Mouse (Mus musculus) MEL (cell line): ENCODE results near the gene Pon3. TPM values are rescaled to one million over a fixed set of nuclear protein-coding genes. Genes with fewer than 3 reads are reported as not detected.

ENCODE experiments used
- DNase-seq: peaks from one replicate; pipeline ENCODE4 v3.0.0; 2011; ENCODE audit warnings: low read depth, low spot score
- H3K27ac ChIP-seq: 2 replicates; pipeline ENCODE4 v1.5.1; 2012; ENCODE audit warnings: low read depth, mild to moderate bottlenecking, control low read depth, low read length, moderate library complexity; ENCODE audit not compliant: control insufficient read depth
- H3K27me3 ChIP-seq, 2 experiments: fragments of 150-350 bp in 1 of 2; sonication (generic) in 1 of 2; 2 replicates each; pipeline ENCODE4 v1.6.1; 2012; ENCODE audit warnings: low read length in 2 of 2, mild to moderate bottlenecking in 2 of 2, improper control_type of control experiment in 1 of 2, moderate library complexity in 1 of 2; ENCODE audit not compliant: insufficient read depth in 2 of 2, control insufficient read depth in 1 of 2
- H3K36me3 ChIP-seq, 2 experiments: 2 replicates each; pipeline ENCODE4 v1.6.1; 2012 to 2014; ENCODE audit warnings: low read length in 2 of 2, improper control_type of control experiment in 1 of 2, inconsistent platforms in 1 of 2, mild to moderate bottlenecking in 1 of 2; ENCODE audit not compliant: insufficient read depth in 2 of 2, control insufficient read depth in 1 of 2
- H3K4me1 ChIP-seq, 2 experiments: fragments of 150-350 bp in 1 of 2; sonication (generic) in 1 of 2; 2 replicates each; pipeline ENCODE4 v1.6.1; 2012; ENCODE audit warnings: low read length in 2 of 2, improper control_type of control experiment in 1 of 2, mild to moderate bottlenecking in 1 of 2; ENCODE audit not compliant: insufficient read depth in 2 of 2, control insufficient read depth in 1 of 2
- H3K4me3 ChIP-seq, 2 experiments: fragments of 150-350 bp in 1 of 2; sonication (generic) in 1 of 2; 2 replicates each; pipeline ENCODE4 v1.5.1; 2012; ENCODE audit warnings: low read depth in 2 of 2, low read length in 2 of 2, mild to moderate bottlenecking in 2 of 2, moderate library complexity in 2 of 2, control low read depth in 1 of 2, improper control_type of control experiment in 1 of 2; ENCODE audit not compliant: control insufficient read depth in 1 of 2, insufficient read depth in 1 of 2
- H3K79me2 ChIP-seq: 2 replicates; pipeline ENCODE4 v1.6.1; 2012; ENCODE audit warnings: mild to moderate bottlenecking, low read length, moderate library complexity; ENCODE audit not compliant: control insufficient read depth, poor library complexity, insufficient read depth
- H3K9ac ChIP-seq: 2 replicates; pipeline ENCODE4 v1.6.1; 2012; ENCODE audit warnings: low read depth, mild to moderate bottlenecking, control low read depth, low read length, moderate library complexity; ENCODE audit not compliant: control insufficient read depth, poor library complexity, severe bottlenecking
- H3K9me3 ChIP-seq: fragments of 150-350 bp; sonication (generic); replicated peaks from 2 replicates; pipeline ENCODE4 v1.6.1; 2012; ENCODE audit warnings: mild to moderate bottlenecking, low read length, improper control_type of control experiment, moderate library complexity; ENCODE audit not compliant: insufficient read depth
- BHLHE40 ChIP-seq: IDR thresholded peaks from 2 replicates; pipeline ENCODE4 v1.6.1; 2012; ENCODE audit warnings: low read depth, mild to moderate bottlenecking, inconsistent platforms, low read length, improper control_type of control experiment, borderline replicate concordance
- CHD1 ChIP-seq: IDR thresholded peaks from 2 replicates; pipeline ENCODE4 v1.6.1; 2012; ENCODE audit warnings: low read depth, mild to moderate bottlenecking, inconsistent platforms, low read length, improper control_type of control experiment
- EP300 ChIP-seq, 2 experiments: IDR thresholded peaks; 2 replicates each; pipeline ENCODE4 v1.6.1; 2011; ENCODE audit warnings: improper control_type of control experiment in 2 of 2, low read length in 2 of 2, low read depth in 1 of 2, mild to moderate bottlenecking in 1 of 2
- MAFK ChIP-seq: IDR thresholded peaks from 2 replicates; pipeline ENCODE4 v1.6.1; 2011; ENCODE audit warnings: low read depth, mild to moderate bottlenecking, low read length, improper control_type of control experiment, borderline replicate concordance
- MAX ChIP-seq: IDR thresholded peaks from 2 replicates; pipeline ENCODE4 v1.6.1; 2011; ENCODE audit warnings: low read length, improper control_type of control experiment
- MEF2A ChIP-seq: IDR thresholded peaks from 2 replicates; pipeline ENCODE4 v1.6.1; 2014; ENCODE audit warnings: low read depth, mild to moderate bottlenecking, inconsistent platforms, low read length, improper control_type of control experiment; ENCODE audit not compliant: poor library complexity, insufficient replicate concordance, severe bottlenecking; ENCODE audit errors: extremely low read depth
- MXI1 ChIP-seq: IDR thresholded peaks from 2 replicates; pipeline ENCODE4 v1.6.1; 2011; ENCODE audit warnings: mild to moderate bottlenecking, low read depth, low read length, improper control_type of control experiment
- NRF1 ChIP-seq: IDR thresholded peaks from 2 replicates; pipeline ENCODE4 v1.6.1; 2014; ENCODE audit warnings: low read depth, mild to moderate bottlenecking, inconsistent platforms, low read length, improper control_type of control experiment, moderate library complexity; ENCODE audit not compliant: poor library complexity, insufficient read depth, severe bottlenecking
- POLR2AphosphoS2 ChIP-seq: IDR thresholded peaks from 2 replicates; pipeline ENCODE4 v1.6.1; 2011; ENCODE audit warnings: low read length, improper control_type of control experiment
- RCOR1 ChIP-seq: IDR thresholded peaks from 2 replicates; pipeline ENCODE4 v1.6.1; 2012; ENCODE audit warnings: low read depth, mild to moderate bottlenecking, inconsistent platforms, low read length, improper control_type of control experiment
- SIN3A ChIP-seq: IDR thresholded peaks from 2 replicates; pipeline ENCODE4 v1.6.1; 2012; ENCODE audit warnings: low read length, improper control_type of control experiment, inconsistent platforms
- UBTF ChIP-seq: IDR thresholded peaks from 2 replicates; pipeline ENCODE4 v1.6.1; 2012; ENCODE audit warnings: low read depth, mild to moderate bottlenecking, inconsistent platforms, low read length, improper control_type of control experiment, moderate library complexity, borderline replicate concordance; ENCODE audit not compliant: insufficient read depth
- USF2 ChIP-seq, 2 experiments: IDR thresholded peaks; 2 replicates each; pipeline ENCODE4 v1.6.1; 2011 to 2012; ENCODE audit warnings: improper control_type of control experiment in 2 of 2, low read length in 2 of 2, borderline replicate concordance in 1 of 2, inconsistent platforms in 1 of 2, low read depth in 1 of 2, mild to moderate bottlenecking in 1 of 2; ENCODE audit not compliant: insufficient read depth in 1 of 2
- ZC3H11A ChIP-seq: IDR thresholded peaks from 2 replicates; pipeline ENCODE4 v1.6.1; 2012; ENCODE audit warnings: low read depth, mild to moderate bottlenecking, inconsistent platforms, low read length, improper control_type of control experiment
- ZKSCAN1 ChIP-seq: IDR thresholded peaks from 2 replicates; pipeline ENCODE4 v1.6.1; 2012; ENCODE audit warnings: low read depth, mild to moderate bottlenecking, inconsistent platforms, low read length, improper control_type of control experiment, moderate library complexity
- ZMIZ1 ChIP-seq: IDR thresholded peaks from 2 replicates; pipeline ENCODE4 v1.6.1; 2012; ENCODE audit warnings: low read depth, mild to moderate bottlenecking, inconsistent platforms, low read length, improper control_type of control experiment, moderate library complexity
- polyA plus RNA-seq, 2 experiments: library from polyadenylated mRNA; stranded (reverse) in 1 of 2; unstranded in 1 of 2; fragments of >175 nt in 1 of 2; fragments of >200 nt in 1 of 2; gene quantifications; 2 replicates each; pipeline versions ENCODE4 v1.2.1 to v1.2.4; 2012; ENCODE audit warnings: low replicate concordance in 2 of 2, low read depth in 1 of 2; ENCODE audit not compliant: insufficient read length in 2 of 2, insufficient read depth in 1 of 2, missing spikeins in 1 of 2
- total RNA-seq: library from RNA; depleted of rRNA; stranded (reverse); fragments of 300-350 nt; gene quantifications from 2 replicates; pipeline ENCODE4 v1.2.3, GENCODE M21; 2012

The Pon3 gene
- total and polyA plus RNA-seq, 3 experiments: 2.9 to 5.9 TPM; not detected in 1

DNA sequence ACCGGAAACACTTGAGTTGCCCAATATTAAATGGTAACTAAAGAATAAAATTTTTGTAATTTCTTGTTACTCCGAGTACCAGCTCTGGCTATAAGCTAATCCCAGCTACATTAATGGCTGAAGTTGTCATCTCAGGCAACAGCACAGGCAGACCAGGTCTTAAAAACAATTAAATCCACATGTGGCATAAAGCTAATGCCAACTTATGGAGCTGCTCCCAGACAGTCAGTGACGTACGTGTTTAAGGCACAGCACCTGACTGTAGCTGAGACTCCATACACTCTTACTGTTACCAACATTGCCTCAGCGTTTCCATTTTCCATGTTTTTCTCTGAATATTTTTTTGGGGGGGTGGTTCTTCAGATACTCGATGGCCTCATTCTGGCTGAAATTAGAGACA, 76.9 kb downstream of the Pon3 start:
- no peak for DNase-seq
- H3K9me3 ChIP-seq: no peaks in the 10 kb centered on the region
- peaks cover 6% of the 10 kb centered on the region in 2 experiments for H3K27me3 ChIP-seq
- H3K4me3 ChIP-seq: no peak overlapping the region
- H3K9ac ChIP-seq: no peak overlapping the region
- H3K79me2 ChIP-seq: no peaks in the 10 kb centered on the region
- H3K27ac ChIP-seq: no peak overlapping the region
- H3K4me1 ChIP-seq: no peaks in the 10 kb centered on the region
- no peak for TF ChIP-seq EP300 (IDR thresholded peaks at IDR 0.05; ENCODE audit: low read depth in 1 of 2, low read length in 2 of 2)
- no peak for TF ChIP-seq SIN3A
- TF ChIP-seq POLR2AphosphoS2: no peak
- TF ChIP-seq UBTF: no peak
- no peak for TF ChIP-seq MAX
- no peak for TF ChIP-seq BHLHE40
- no peak for TF ChIP-seq RCOR1
- no peak for TF ChIP-seq NRF1
- TF ChIP-seq ZC3H11A: no peak
- no peak for TF ChIP-seq MXI1
- no peak for TF ChIP-seq ZKSCAN1
- no peak for TF ChIP-seq ZMIZ1
- no peak for TF ChIP-seq CHD1
- no peaks in the 10 kb centered on the region for H3K36me3 ChIP-seq

GRCm38 (mm10) chr6:5177967-5178891, 77.9 kb downstream of the Pon3 start:
- H3K36me3 ChIP-seq: no peaks in the 10 kb centered on the region
- no peak for DNase-seq
- peaks cover 5 to 7% of the 10 kb centered on the region in 2 experiments for H3K27me3 ChIP-seq
- no peak overlapping the region for H3K27ac ChIP-seq
- no peak overlapping the region for H3K4me3 ChIP-seq
- no peak overlapping the region for H3K9ac ChIP-seq
- TF ChIP-seq USF2 (IDR thresholded peaks at IDR 0.05; ENCODE audit: borderline replicate concordance in 1 of 2, insufficient read depth in 1 of 2, low read depth in 1 of 2, low read length in 2 of 2) (no peak), MEF2A (no peak), POLR2AphosphoS2 (no peak), CHD1 (no peak), MAFK (no peak)
- H3K4me1 ChIP-seq: no peaks in the 10 kb centered on the region
- H3K9me3 ChIP-seq: no peaks in the 10 kb centered on the region
- H3K79me2 ChIP-seq: no peaks in the 10 kb centered on the region
